Mouse (Mus musculus): Measurements from ENCODE around the gene Atp6ap1l.

Atp6ap1l gene

GRCm38 (mm10) chr13:90905176-90905575, at the start of gene Atp6ap1l:
Gene Atp6ap1l, minus strand, starts transcription at chr13:90905355.
- 59% methylated on average over 5 of the region's 5 CpGs for WGBS

GRCm38 (mm10) chr13:90939600-90939999, 34.4 kb upstream of the Atp6ap1l start:
- 74% methylated on average over 5 of the region's 5 CpGs for WGBS

DNA sequence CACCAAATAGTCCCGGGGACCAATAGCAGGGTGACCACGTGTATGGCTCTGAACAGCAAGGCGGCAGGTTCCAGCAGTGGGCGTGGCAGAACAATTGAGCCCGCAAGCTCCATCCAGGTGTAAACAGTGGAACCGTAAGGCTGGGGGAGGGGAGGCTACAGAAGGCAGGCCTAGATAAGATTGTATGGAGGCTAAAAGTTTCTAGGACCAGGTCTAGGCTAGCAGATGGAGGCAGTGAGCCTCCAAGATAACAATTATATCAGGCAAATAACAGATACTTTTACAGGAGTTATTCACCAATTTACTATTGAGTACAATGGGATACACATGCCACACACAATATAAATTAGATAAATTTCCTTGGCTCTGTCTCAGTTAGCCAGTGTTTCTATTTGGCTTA, 34.0 kb upstream of the Atp6ap1l start:
- 76% methylated on average over 6 of the region's 6 CpGs for WGBS

GRCm38 (mm10) chr13:90935852-90936251, 30.7 kb upstream of the Atp6ap1l start:
- 73% methylated on average over 7 of the region's 7 CpGs for WGBS

DNA sequence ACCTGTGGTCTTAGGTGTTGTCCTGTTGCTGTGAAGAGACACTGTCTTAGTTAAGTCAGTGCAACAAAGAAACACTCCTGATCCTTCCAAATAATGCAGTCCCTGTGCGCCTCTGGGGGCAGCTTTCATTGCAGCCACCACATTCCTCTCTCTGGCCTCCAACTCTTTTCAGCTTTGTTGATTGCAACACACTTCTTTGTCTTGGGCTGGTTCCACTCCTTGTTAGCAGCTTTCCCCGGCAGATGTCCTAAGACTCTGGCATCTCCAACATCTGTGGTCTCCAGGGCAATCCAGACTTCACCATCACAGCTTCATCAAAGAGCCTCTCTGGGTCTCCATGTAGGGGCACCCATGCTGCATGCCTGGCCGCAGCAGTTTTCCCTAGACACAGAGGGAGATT, 28.1 kb upstream of the Atp6ap1l start:
- WGBS = 73% methylated on average over 3 of the region's 3 CpGs

DNA sequence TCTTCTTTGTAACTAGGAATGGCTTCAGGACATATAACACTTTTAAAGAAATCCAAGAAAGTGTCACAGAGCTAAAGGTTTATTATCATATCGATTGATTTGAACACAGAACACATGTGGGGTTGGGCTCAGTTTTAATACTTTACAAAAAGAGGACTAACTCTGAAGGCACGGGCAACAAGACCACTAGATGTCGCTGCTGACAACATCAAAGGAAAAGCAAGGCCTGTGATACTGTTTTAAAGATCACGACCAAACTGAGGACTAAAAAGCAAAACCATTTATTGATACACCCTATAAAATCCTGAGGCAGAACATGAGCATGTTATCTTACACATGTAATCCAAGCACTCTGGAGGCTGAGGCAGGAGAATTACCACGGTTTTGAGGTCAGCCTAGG, 24.7 kb upstream of the Atp6ap1l start:
- WGBS = 18% methylated on average over 5 of the region's 5 CpGs

DNA sequence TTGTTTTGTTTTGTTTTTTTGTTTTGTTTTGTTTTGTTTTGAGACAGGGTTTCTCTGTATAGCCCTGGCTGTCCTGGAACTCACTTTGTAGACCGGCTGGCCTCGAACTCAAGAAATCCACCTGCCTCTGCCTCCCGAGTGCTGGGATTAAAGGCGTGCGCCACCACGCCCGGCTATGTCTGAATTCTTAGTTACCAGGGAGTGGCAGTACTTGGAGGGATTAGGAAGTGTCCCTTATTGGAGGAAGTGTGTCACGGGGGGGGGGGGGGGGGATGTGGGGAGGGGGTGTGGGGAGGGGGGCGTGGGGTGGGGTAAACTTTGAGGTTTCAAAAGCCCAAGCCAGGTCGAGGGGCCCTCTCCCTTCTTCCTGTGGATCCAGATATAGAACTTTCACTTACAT, 23.1 kb upstream of the Atp6ap1l start:
- WGBS = 82% methylated on average over 10 of the region's 10 CpGs

DNA sequence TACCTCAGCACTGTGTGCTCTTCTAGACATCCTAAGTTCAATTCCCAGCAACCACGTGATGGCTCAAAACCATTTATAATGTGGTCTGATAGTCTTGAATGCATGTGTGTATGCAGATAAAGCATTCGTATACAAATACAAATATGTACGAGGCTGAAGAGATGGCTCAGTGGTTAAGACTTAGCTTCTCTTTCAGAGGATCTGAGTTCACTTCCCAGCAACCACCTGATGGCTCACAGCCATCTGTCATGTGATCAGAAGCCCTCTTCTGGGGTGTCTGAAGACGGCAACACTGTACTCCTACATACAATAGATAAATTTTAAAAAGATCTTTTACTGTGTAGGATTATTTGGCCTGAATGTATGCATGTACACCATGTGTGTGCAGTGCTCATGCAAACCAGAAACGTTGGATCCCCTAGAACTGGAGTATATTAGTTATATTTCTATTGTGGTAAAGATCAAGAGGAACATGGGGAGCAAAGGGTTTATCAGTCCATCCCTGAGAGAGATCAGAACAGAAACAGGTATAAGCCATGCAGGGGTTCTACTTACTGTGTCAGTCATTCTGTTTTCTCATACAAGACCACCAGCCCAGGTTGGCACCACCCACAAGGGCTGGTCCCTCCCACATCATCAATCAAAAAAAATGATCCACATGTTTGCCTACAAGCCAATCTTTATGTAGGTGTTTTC, 21.9 kb upstream of the Atp6ap1l start:
- 54% methylated on average over 5 of the region's 5 CpGs for WGBS

DNA sequence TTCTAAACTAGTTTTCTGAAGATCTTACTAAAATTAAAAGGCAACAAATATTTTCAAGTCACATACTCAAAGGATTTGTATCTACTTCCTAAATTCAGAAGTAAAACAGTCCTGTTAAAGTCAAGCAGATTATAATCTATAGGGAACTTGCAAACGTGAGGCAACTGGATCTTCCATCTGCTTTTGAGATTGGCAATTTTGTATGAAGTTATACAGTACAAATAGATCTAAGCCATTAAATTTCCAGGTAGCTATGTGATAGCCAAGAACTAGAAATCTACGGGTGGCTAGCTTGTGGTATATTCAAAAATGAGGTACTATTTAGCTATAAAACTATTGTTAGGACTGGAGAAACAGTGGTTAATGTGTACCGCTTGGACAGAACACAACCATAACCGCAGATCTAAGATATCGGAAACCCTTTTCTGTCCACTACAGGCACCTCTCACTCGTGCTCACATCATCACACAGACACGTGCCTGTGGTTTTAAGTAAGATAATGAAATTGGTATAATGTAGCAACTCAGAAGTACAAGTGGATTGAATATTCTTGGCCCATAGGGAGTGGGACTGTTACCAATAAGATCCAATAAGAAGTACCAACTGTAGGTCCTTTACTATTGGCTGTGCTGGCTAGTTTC, 21.1 kb upstream of the Atp6ap1l start:
- WGBS = 76% methylated on average over 7 of the region's 7 CpGs

DNA sequence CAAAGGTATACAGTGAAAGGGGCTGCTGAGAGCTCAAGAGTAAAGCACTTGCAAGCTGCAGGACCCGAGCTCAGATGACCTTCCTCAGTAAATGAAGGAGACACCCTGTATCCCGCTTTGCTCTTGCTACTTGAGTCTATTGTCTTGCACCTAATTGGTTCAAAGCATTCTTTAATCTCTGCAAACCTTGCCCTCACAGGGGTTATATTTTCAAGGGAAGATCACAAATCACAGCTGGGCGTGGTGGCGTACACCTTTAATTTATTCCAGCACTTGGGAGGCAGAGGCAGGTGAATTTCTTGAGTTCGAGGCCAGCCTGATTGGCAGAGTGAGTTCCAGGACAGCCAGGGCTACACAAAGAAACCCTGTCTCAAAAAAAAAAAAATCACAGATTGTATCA, 20.0 kb upstream of the Atp6ap1l start:
- 85% methylated on average over 5 of the region's 5 CpGs for WGBS

DNA sequence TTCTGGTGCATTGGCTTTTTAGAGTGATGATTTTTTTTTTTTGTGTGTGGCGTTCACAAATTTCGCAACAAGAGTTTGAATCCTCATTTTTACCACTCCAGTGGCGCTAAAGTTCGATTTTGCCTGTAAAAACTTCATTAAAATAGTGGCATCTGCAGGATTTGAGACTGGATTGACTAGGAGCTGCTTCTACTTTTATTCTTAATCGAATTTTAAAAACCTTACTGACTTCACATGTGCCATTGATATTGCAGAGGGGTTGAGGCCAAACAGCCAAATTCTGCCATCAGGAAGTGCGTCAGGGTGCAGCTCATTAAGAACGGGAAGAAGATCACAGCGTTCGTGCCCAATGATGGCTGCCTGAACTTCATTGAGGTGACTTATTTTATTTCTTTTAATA, 18.9 kb upstream of the Atp6ap1l start:
- WGBS = 43% methylated on average over 9 of the region's 9 CpGs

- under 1% methylated on average over 13 of the region's 13 CpGs for WGBS
Measured at GRCm38 (mm10) chr13:90923617-90924016, 18.5 kb upstream of the Atp6ap1l start.

GRCm38 (mm10) chr13:90922751-90923612, 17.8 kb upstream of the Atp6ap1l start, which contains the start of gene Rps23:
Gene Rps23, plus strand, starts transcription at chr13:90922958.
- WGBS = under 1% methylated on average over 57 of the region's 57 CpGs

DNA sequence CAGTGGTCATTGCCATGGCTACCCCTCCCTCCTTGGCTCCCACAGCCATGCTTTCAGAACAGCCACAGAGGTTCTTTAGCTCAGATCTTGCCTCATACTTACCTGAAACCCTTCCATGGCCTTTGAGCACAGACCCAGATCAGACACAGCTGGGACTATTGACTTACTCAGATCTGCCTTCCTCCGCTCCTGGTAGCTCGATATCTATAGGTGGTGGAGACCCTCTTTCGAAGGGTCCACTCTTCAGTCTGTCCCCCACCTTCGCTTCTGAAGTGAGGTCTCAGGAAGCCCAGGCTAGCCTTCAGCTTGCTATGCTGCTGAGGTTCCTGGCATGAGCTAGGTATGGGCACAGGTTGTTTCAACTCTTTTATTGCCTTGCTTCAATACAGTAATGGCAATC, 9.6 kb upstream of the Atp6ap1l start:
- 95% methylated on average over 4 of the region's 4 CpGs for WGBS

DNA sequence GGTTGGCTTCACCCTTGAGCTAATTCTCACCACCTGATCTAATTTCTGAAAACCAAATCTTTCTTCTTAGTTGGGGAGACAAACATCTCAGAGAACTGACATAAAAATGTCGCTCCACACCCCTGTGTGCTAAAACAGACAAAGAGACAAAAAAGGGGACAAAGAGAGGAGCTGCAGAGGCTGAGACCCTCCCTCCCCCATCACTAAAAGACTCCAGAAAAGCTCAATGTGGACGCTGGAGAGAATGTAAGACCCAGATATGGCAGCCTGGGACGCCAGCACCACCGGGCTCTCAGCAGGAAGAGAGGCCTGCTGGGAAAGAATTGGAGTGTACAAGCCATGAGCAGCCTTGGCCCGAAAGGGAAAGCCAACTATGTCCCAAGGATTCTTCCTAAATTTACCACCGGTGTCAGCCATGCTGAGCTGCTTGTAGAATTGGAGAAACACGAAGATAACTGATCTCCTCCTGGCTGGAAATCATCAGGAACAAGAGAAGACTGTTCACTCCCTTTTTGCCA, 8.6 kb upstream of the Atp6ap1l start:
- 24% methylated on average over 7 of the region's 7 CpGs for WGBS

- WGBS = 44% methylated on average over 17 of the region's 17 CpGs
Measured at GRCm38 (mm10) chr13:90912760-90913674, 7.9 kb upstream of the Atp6ap1l start.

DNA sequence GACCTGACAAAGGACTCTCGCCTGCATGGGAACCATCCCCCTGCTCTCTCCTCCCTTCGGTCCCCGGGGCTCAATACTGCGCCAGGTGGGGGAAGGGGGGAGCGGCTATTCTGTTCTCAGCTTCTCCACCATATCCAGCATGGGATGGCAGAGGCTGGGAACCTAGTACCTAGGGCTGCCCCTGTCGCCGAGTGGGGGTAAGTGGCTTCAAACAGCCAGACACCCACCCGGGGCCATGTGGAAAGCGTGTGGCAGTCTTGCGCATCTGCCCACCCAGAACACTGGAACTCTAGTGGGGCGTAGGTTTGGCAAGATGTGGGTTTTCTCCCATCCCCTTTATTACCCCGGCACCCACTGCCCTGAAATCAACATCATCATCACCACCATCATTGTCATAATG, 2.2 kb upstream of the Atp6ap1l start:
- WGBS = 90% methylated on average over 12 of the region's 12 CpGs

DNA sequence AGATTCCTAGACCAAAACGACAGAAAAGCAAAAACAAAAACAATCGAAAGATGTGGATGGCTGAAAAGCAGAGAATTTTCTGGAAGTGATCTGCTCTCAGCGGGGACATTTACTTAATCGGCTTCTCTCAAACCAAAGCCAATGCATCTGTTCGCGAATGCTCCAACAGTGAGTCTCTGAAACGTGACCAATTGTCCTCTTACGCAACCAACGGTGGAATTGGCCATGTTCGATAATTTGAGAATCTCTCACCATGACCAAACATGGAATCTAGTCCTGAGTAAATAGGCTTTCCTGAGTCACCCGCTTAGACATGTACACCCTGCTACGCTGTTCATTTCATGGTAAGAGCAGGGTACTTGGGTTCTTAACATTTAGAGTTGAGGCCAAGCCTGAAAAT, 8.3 kb downstream of the Atp6ap1l start:
- 69% methylated on average over 12 of the region's 12 CpGs for WGBS

DNA sequence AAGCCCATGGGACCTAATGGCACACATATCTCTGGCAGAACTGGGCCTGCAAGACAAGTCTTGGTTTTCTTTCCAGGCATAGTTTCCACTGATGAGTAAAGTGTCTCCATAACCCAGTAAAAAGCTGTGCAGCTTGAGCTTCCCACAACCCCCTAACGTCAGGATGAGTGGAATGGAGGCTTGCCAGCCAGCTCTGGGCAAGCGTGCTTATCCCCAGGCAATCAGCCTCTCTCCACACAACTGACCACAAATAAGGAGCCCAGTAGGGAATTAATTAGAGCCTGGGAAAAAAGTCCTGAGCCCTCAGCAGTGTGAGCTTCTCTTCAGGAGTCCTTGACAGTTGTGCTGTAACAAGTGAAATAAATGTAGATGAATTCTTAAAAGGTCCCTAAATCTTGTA, 9.1 kb downstream of the Atp6ap1l start:
- WGBS = 37% methylated on average over 2 of the region's 2 CpGs

DNA sequence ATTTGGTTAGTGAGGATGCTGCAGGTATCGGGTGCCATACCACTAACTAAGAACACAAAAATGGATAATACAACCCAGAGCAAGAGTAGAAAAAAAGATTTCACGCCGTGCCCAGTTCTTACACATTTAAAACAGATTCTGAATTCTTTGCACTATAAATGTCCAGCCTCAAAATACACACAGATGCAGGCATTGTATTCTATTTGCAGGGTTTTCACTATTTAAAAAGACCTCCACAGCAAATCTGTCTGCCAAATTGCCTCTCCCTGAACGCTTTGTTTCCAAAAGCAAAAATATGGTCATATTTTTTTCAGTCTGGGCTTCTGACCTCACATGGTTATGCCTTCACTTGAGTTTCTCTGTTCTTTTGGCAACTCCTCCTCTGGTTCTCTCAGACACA, 10.3 kb downstream of the Atp6ap1l start:
- WGBS = 50% methylated on average over 4 of the region's 4 CpGs

GRCm38 (mm10) chr13:90890111-90890510, 15.0 kb downstream of the Atp6ap1l start:
- WGBS = 91% methylated on average over 5 of the region's 5 CpGs

Data from cerebral cortex, adult 2 months (tissue).